Mouse (Mus musculus): ENCODE results near the gene Bcas1. TPM values are rescaled to one million over a fixed set of nuclear protein-coding genes. Genes with fewer than 3 reads are reported as not detected.

Gene Bcas1
- 0.11 and 0.35 TPM in 2 replicates for polyA plus RNA-seq (2012; rRNA removed)

- WGBS = 89% methylated on average over 8 of the region's 8 CpGs
- TF ChIP-seq POLR2A (IDR thresholded peaks at IDR 0.05; ENCODE audit: low read depth, low read length) (no peak), CTCF (IDR thresholded peaks at IDR 0.05; ENCODE audit: extremely low read depth, insufficient read depth, insufficient read length, insufficient replicate concordance) (no peak)
- H3K36me3 ChIP-seq (ENCODE audit: control insufficient read depth, insufficient read depth, low read length) = no peaks in the 10 kb centered on the region
- no peaks in the 10 kb centered on the region for H3K27me3 ChIP-seq (ENCODE audit: control insufficient read depth, insufficient read depth, low read length)
- no peak for DNase-seq (ENCODE audit: low read depth in 1 of 2, low spot score in 2 of 2)
- H3K4me3 ChIP-seq (ENCODE audit: extremely low read depth, insufficient read depth, insufficient read length) = no peak within 1 kb of the TSS
- no peak within 1 kb of the TSS for H3K27ac ChIP-seq (ENCODE audit: insufficient read depth, low read length)
- no peaks in the 10 kb centered on the region for H3K4me1 ChIP-seq (ENCODE audit: control insufficient read depth, insufficient read depth, insufficient read length)
These were observed at the start of gene Bcas1 for GRCm38 (mm10) chr2:170427704-170428103. TSS of gene Bcas1 (minus strand) at chr2:170427845.

DNA sequence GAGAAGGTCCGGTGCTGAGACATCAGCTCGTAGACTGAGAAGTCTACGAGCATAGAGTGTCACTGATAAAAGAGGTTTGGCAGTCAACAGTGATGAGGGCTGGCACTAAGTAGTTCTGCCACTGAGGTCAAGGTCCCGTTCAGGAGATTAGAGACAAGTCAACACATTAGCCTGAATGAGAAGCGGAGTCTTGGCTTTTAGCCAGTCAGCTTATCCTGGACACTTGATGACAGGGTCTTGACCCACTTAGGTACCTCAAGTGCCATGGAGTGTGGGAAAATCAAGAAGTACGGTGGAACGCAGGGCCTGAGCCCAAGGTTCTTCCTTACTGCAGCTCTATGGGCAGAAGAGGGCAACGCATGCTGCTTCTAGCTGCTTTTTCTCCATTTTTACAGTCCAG lies 49.0 kb upstream of the Bcas1 start:
- H3K27me3 ChIP-seq (ENCODE audit: control insufficient read depth, insufficient read depth, low read length) = no peaks in the 10 kb centered on the region
- H3K36me3 ChIP-seq (ENCODE audit: control insufficient read depth, insufficient read depth, low read length) = no peaks in the 10 kb centered on the region
- H3K4me1 ChIP-seq (ENCODE audit: control insufficient read depth, insufficient read depth, insufficient read length) = no peaks in the 10 kb centered on the region
- TF ChIP-seq POLR2A (IDR thresholded peaks at IDR 0.05; ENCODE audit: low read depth, low read length) = no peak
- TF ChIP-seq CTCF (IDR thresholded peaks at IDR 0.05; ENCODE audit: extremely low read depth, insufficient read depth, insufficient read length, insufficient replicate concordance) = no peak
- H3K4me3 ChIP-seq (ENCODE audit: extremely low read depth, insufficient read depth, insufficient read length) = no peak overlapping the region
- H3K27ac ChIP-seq (ENCODE audit: insufficient read depth, low read length) = no peak overlapping the region
- 91% methylated on average over 8 of the region's 8 CpGs for WGBS
- no peak for DNase-seq (ENCODE audit: low read depth in 1 of 2, low spot score in 2 of 2)

- H3K36me3 ChIP-seq (ENCODE audit: control insufficient read depth, insufficient read depth, low read length) = no peaks in the 10 kb centered on the region
- no peak overlapping the region for H3K27ac ChIP-seq (ENCODE audit: insufficient read depth, low read length)
- no peak for TF ChIP-seq POLR2A (IDR thresholded peaks at IDR 0.05; ENCODE audit: low read depth, low read length)
- 0 out of 2 replicates have a peak, but pooled peaks have one; percentile 12 for TF ChIP-seq CTCF (IDR thresholded peaks at IDR 0.05; ENCODE audit: extremely low read depth, insufficient read depth, insufficient read length, insufficient replicate concordance)
- no peaks in the 10 kb centered on the region for H3K4me1 ChIP-seq (ENCODE audit: control insufficient read depth, insufficient read depth, insufficient read length)
- H3K27me3 ChIP-seq (ENCODE audit: control insufficient read depth, insufficient read depth, low read length) = no peaks in the 10 kb centered on the region
- no peak overlapping the region for H3K4me3 ChIP-seq (ENCODE audit: extremely low read depth, insufficient read depth, insufficient read length)
- DNase-seq (ENCODE audit: low read depth in 1 of 2, low spot score in 2 of 2) = peak in 1 of 2 experiments; percentile 9
- WGBS = 68% methylated on average over 11 of the region's 11 CpGs
These were observed 48.6 kb upstream of the Bcas1 start for GRCm38 (mm10) chr2:170476215-170476614.

DNA sequence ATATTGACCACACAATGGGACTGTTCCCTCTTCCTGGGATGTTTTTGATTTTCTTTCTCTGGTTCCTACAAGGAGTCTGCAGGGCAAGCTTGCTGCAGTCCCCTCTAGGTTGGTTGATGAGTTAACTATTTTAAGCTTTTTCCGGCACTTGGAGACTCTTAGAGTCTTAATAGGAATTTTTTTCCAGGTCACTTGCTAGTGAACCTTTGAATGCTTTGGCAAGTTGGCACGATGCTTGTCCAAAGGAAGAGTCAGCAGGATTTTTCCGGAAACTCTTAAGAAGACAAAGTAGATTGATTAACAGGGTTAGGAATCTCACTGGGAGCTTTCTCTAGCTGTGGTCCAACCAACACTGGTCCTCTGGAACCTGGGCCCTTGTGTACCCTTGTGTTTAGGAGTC lies 47.5 kb upstream of the Bcas1 start:
- H3K4me1 ChIP-seq (ENCODE audit: control insufficient read depth, insufficient read depth, insufficient read length) = no peaks in the 10 kb centered on the region
- no peak overlapping the region for H3K27ac ChIP-seq (ENCODE audit: insufficient read depth, low read length)
- no peak for DNase-seq (ENCODE audit: low read depth in 1 of 2, low spot score in 2 of 2)
- no peaks in the 10 kb centered on the region for H3K27me3 ChIP-seq (ENCODE audit: control insufficient read depth, insufficient read depth, low read length)
- H3K36me3 ChIP-seq (ENCODE audit: control insufficient read depth, insufficient read depth, low read length) = no peaks in the 10 kb centered on the region
- no peak overlapping the region for H3K4me3 ChIP-seq (ENCODE audit: extremely low read depth, insufficient read depth, insufficient read length)
- TF ChIP-seq POLR2A (IDR thresholded peaks at IDR 0.05; ENCODE audit: low read depth, low read length) = no peak
- TF ChIP-seq CTCF (IDR thresholded peaks at IDR 0.05; ENCODE audit: extremely low read depth, insufficient read depth, insufficient read length, insufficient replicate concordance) = no peak
- 84% methylated on average over 3 of the region's 3 CpGs for WGBS

- Histone ChIP-seq H3K4me3 (ENCODE audit: extremely low read depth, insufficient read depth, insufficient read length) (no peak overlapping the region), H3K27me3 (ENCODE audit: control insufficient read depth, insufficient read depth, low read length) (no peaks in the 10 kb centered on the region), H3K27ac (ENCODE audit: insufficient read depth, low read length) (no peak overlapping the region), H3K4me1 (ENCODE audit: control insufficient read depth, insufficient read depth, insufficient read length) (no peaks in the 10 kb centered on the region), H3K36me3 (ENCODE audit: control insufficient read depth, insufficient read depth, low read length) (no peaks in the 10 kb centered on the region)
- no peak for DNase-seq (ENCODE audit: low read depth in 1 of 2, low spot score in 2 of 2)
- 91% methylated on average over 5 of the region's 5 CpGs for WGBS
- no peak for TF ChIP-seq CTCF (IDR thresholded peaks at IDR 0.05; ENCODE audit: extremely low read depth, insufficient read depth, insufficient read length, insufficient replicate concordance)
- no peak for TF ChIP-seq POLR2A (IDR thresholded peaks at IDR 0.05; ENCODE audit: low read depth, low read length)
These were observed 46.5 kb upstream of the Bcas1 start for GRCm38 (mm10) chr2:170474125-170474524.

DNA sequence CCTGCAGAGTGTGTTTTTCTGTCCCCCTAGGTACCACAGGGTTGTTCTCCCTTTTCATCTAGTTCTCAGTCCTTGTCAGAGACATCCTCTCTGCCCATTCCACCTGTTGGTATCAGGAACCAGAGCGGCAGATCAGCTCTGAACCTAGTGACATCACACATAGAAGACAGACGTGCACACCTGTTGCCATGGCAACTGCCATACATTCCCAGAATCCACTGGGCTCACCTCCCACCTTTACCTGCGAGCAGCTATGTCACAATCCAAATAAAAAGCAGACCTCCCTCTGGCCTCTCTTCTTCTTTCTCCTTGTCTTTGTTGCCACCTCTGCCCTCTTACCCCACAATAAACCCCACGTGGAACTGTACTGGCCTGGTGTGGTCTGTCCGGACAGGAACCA lies 42.9 kb upstream of the Bcas1 start:
- 79% methylated on average over 5 of the region's 5 CpGs for WGBS
- DNase-seq (ENCODE audit: low read depth in 1 of 2, low spot score in 2 of 2) = no peak
- Histone ChIP-seq H3K4me3 (ENCODE audit: extremely low read depth, insufficient read depth, insufficient read length) (no peak overlapping the region), H3K27ac (ENCODE audit: insufficient read depth, low read length) (no peak overlapping the region), H3K36me3 (ENCODE audit: control insufficient read depth, insufficient read depth, low read length) (no peaks in the 10 kb centered on the region), H3K27me3 (ENCODE audit: control insufficient read depth, insufficient read depth, low read length) (no peaks in the 10 kb centered on the region), H3K4me1 (ENCODE audit: control insufficient read depth, insufficient read depth, insufficient read length) (no peaks in the 10 kb centered on the region)
- TF ChIP-seq POLR2A (IDR thresholded peaks at IDR 0.05; ENCODE audit: low read depth, low read length) = no peak
- no peak for TF ChIP-seq CTCF (IDR thresholded peaks at IDR 0.05; ENCODE audit: extremely low read depth, insufficient read depth, insufficient read length, insufficient replicate concordance)

- H3K36me3 ChIP-seq (ENCODE audit: control insufficient read depth, insufficient read depth, low read length) = no peaks in the 10 kb centered on the region
- DNase-seq (ENCODE audit: low read depth in 1 of 2, low spot score in 2 of 2) = no peak
- H3K27me3 ChIP-seq (ENCODE audit: control insufficient read depth, insufficient read depth, low read length) = no peaks in the 10 kb centered on the region
- WGBS = 2% methylated on average over 10 of the region's 10 CpGs
- TF ChIP-seq POLR2A (IDR thresholded peaks at IDR 0.05; ENCODE audit: low read depth, low read length) (no peak), CTCF (IDR thresholded peaks at IDR 0.05; ENCODE audit: extremely low read depth, insufficient read depth, insufficient read length, insufficient replicate concordance) (no peak)
- no peak overlapping the region for H3K27ac ChIP-seq (ENCODE audit: insufficient read depth, low read length)
- H3K4me3 ChIP-seq (ENCODE audit: extremely low read depth, insufficient read depth, insufficient read length) = no peak overlapping the region
- H3K4me1 ChIP-seq (ENCODE audit: control insufficient read depth, insufficient read depth, insufficient read length) = no peaks in the 10 kb centered on the region
These were observed 42.1 kb upstream of the Bcas1 start for GRCm38 (mm10) chr2:170469616-170470308.
